Mouse (Mus musculus) heart, embryonic 13.5 days (tissue): Measurements from ENCODE around the gene Mas1. TPM values are rescaled to one million over a fixed set of nuclear protein-coding genes. Genes with fewer than 3 reads are reported as not detected.
A peak's percentile ranks its signal among the peaks of the same experiment; 100 is the strongest.

ENCODE experiments used
- ATAC-seq: fragments of 200-750 bp; cut with Nextera tagmentation; 2 replicates; pipeline ENCODE4 v1.8.0; 2017; ENCODE audit warnings: moderate TSS enrichment; ENCODE audit not compliant: insufficient number of reproducible peaks, low FRiP score, low TSS enrichment; ENCODE audit errors: extremely low read depth
- H3K27ac ChIP-seq: fragments of 300-500 bp; sonication (generic); replicated peaks from 2 replicates; pipeline ENCODE4 v1.5.1; 2015; ENCODE audit warnings: moderate library complexity, mild to moderate bottlenecking, inconsistent platforms
- H3K27me3 ChIP-seq: fragments of 300-500 bp; sonication (generic); replicated peaks from 2 replicates; pipeline ENCODE4 v1.6.1; 2015; ENCODE audit warnings: mild to moderate bottlenecking, inconsistent platforms
- H3K36me3 ChIP-seq: fragments of 300-500 bp; sonication (generic); 2 replicates; pipeline ENCODE4 v1.6.1; 2015; ENCODE audit warnings: mild to moderate bottlenecking, inconsistent platforms
- H3K4me1 ChIP-seq: fragments of 300-500 bp; sonication (generic); 2 replicates; pipeline ENCODE4 v1.6.1; 2015; ENCODE audit warnings: inconsistent platforms
- H3K4me2 ChIP-seq: fragments of 300-500 bp; sonication (generic); 2 replicates; pipeline ENCODE4 v1.6.1; 2015; ENCODE audit warnings: inconsistent platforms, mild to moderate bottlenecking, moderate library complexity
- H3K4me3 ChIP-seq: fragments of 300-500 bp; sonication (generic); 2 replicates; pipeline ENCODE4 v1.5.1; 2015; ENCODE audit warnings: moderate library complexity, mild to moderate bottlenecking, inconsistent platforms
- H3K9ac ChIP-seq: fragments of 300-500 bp; sonication (generic); 2 replicates; pipeline ENCODE4 v1.6.1; 2015; ENCODE audit warnings: inconsistent platforms, mild to moderate bottlenecking, moderate library complexity
- H3K9me3 ChIP-seq: fragments of 300-500 bp; sonication (generic); 2 replicates; pipeline ENCODE4 v1.6.1; 2016; ENCODE audit warnings: inconsistent platforms
- WGBS: fragments of 180-500 bp; shearing (Covaris S2); methylation state at CpG from one replicate; pipeline ENCODE4 v1.1.7; 2015; ENCODE audit warnings: mixed read lengths; 5-methylcytosine and 5-hydroxymethylcytosine counted together
- polyA plus RNA-seq: library from polyadenylated mRNA; unstranded; fragments of >200 nt; fragmentation: Nextera tagmentation; extraction: Ambion mirVana; gene quantifications from 2 replicates; pipeline ENCODE4 v1.2.1, GENCODE M21; 2015

The Mas1 gene
- 0.25 and 0.31 TPM in 2 replicates for polyA plus RNA-seq

DNA sequence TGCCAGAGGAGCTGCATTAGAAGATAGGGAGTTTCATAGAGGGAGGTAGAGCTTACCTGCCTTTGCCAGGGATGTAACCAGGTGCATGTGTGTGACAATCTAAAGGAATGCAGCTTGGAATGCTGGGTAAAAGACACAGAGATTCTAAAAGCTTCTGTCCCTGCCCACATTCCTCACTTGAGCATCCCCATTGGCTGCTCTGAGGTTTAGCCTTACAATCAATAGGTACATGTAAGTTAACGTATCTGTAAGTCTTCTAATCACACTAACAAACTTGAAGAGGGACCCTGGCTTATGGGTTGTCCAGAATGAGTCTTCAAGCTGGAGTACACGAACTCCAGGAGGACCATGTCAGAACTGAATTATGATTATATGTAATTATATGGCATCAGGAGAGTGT, at the start of gene Mas1:
Gene Mas1, minus strand, starts transcription at position 101 of the 400 bp plus-strand sequence.
- Histone ChIP-seq H3K36me3 (no peaks in the 10 kb centered on the region), H3K9me3 (no peaks in the 10 kb centered on the region), H3K4me3 (no peak within 1 kb of the TSS), H3K27me3 (peaks cover 23% of the 10 kb centered on the region), H3K4me2 (0 out of 2 replicates have a peak within 1 kb of the TSS, but pooled peaks have one; percentile 19), H3K9ac (no peak within 1 kb of the TSS), H3K4me1 (peaks cover 23% of the 10 kb centered on the region), H3K27ac (peak within 1 kb of the TSS; percentile 61)
- WGBS, result 34% methylated on average over 2 of the region's 2 CpGs
- no peak for ATAC-seq

DNA sequence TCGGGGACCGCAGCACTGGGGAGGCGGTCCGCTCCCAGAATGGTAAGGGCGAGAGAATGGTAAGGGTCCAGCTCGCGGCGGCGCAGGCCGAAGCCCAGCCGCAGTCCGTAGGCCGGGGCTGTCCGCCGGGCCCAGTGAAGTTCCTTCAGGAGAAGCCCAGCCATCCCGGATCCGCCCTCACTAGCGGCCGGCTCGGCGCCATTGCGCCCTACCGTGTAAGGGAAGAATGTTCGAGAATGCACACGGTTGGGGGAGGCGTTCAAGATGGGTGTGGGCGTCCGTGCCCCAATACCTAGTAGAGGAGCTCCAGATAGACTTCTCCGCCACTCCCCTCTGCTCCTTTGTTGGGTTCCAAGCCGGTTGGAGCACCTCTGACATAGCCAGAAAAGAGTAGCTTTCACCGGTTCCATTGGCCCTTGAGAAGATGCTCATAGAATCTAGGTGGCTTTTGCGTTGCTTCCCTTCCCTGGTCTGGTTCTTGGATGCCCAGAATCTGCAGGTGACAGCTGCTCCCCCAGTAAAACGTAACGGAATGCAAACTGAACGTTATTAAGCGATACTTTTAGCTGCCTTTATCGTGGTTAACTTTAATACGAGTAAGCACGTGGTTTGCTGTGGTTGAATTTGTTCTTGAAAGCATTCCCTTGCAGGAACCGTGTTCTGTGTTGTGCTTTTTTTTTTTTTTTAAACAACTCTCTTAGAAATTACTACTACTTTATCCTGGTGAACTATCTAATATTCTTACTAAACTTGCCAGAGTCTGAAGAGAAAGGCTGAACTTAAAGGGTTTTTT, 48.8 kb upstream of the Mas1 start:
- Histone ChIP-seq H3K9me3 (no peaks in the 10 kb centered on the region), H3K36me3 (peaks cover 64% of the 10 kb centered on the region), H3K27me3 (no peaks in the 10 kb centered on the region), H3K4me2 (peak overlapping the region; percentile 92), H3K4me1 (peaks cover 16% of the 10 kb centered on the region), H3K27ac (peak overlapping the region; percentile 92), H3K9ac (peak overlapping the region; percentile 98), H3K4me3 (peak overlapping the region; percentile 98)
- peak; percentile 52 for ATAC-seq
- WGBS, result under 1% methylated on average over 40 of the region's 40 CpGs

DNA sequence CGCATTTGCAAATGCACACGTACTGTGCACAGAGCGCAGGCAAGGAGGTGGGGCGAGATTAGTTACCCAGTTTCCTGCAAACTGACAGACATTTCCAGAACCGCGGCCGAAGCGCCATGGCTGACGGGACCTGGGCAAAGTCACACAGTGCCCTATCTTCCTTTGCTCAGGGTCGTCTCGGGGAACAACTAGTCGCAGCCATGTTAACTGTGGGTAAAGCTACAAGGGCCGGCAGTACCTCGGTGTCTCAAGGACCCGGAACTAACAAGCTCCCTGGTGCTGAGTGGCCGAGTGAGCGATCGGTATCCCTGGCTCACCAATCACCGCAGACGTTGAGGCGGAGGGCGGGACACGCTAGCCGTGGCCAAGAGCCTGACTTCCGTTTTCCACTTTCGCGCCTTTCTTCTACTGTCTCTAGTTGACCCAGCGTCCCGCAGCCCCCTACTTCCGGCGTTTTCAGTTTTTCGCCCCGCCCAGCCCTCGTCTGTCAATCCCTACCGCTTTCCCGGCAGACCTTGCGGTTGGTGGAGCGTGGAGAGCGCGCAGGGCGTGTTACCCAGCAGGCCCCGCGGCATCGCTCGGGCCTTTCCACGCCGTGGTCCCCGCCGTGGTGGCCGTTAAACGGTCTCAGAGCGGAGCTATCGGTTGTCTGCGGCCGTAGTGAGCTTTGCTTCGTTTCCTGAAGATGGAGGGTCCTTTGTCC, 48.1 kb upstream of the Mas1 start, which contains the start of gene Mrpl18:
Gene Mrpl18, minus strand, starts transcription at position 465 of the 703 bp plus-strand sequence.
- Histone ChIP-seq H3K4me2 (peak within 1 kb of the TSS; percentile 92), H3K36me3 (peaks cover 65% of the 10 kb centered on the region), H3K27me3 (no peaks in the 10 kb centered on the region), H3K4me3 (peak within 1 kb of the TSS; percentile 98), H3K9me3 (no peaks in the 10 kb centered on the region), H3K9ac (peak within 1 kb of the TSS; percentile 98), H3K27ac (peak within 1 kb of the TSS; percentile 92), H3K4me1 (peaks cover 16% of the 10 kb centered on the region)
- WGBS, result under 1% methylated on average over 56 of the region's 56 CpGs
- ATAC-seq, result peak; percentile 97

DNA sequence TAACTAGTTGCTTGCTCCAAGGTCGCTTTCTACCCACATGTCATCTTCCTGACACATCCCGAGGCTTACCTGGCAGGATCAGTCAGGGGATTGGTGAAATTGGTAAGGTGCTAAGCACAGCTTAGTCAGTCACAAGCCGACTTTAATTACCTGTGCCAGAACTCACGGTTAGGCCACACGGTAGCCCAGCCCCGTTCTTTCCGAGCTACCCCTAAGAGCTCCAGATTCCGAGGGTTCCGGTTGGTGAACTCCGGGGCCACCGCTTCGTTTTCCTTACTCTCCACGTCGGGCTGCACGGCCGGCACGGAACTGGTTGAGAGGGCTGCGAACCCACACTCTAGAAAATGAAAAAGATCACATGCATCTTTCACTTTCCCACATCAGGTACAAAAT, 47.5 kb upstream of the Mas1 start, which contains the start of gene Tcp1:
Gene Tcp1, plus strand, starts transcription at position 214 of the 393 bp plus-strand sequence.
- H3K27ac ChIP-seq, result peak within 1 kb of the TSS; percentile 92
- under 1% methylated on average over 18 of the region's 18 CpGs for WGBS
- no peak for ATAC-seq
- peaks cover 65% of the 10 kb centered on the region for H3K36me3 ChIP-seq
- H3K4me2 ChIP-seq, result peak within 1 kb of the TSS; percentile 92
- peak within 1 kb of the TSS; percentile 98 for H3K4me3 ChIP-seq
- peaks cover 16% of the 10 kb centered on the region for H3K4me1 ChIP-seq
- peak within 1 kb of the TSS; percentile 98 for H3K9ac ChIP-seq
- no peaks in the 10 kb centered on the region for H3K27me3 ChIP-seq
- H3K9me3 ChIP-seq, result no peaks in the 10 kb centered on the region

DNA sequence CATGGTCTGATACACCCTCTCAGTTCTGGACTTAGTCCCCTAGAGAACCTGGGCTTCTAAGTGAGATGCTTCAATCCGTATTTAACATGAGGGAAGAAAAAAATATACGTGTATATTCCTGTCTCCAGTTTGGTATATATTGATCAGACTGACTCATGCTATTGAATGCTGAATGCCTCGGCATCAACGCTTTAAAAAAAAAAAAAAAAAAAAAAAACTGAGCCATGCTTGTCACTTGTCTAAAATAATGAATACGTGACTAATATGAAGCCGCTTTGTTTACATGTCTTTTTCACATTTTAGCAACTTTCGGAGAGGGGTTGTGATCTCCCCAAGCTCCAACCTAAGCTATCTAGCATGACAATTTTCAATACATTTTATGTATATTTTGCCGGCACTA, 42.4 kb upstream of the Mas1 start:
- no peaks in the 10 kb centered on the region for H3K9me3 ChIP-seq
- no peak for ATAC-seq
- H3K27me3 ChIP-seq, result no peaks in the 10 kb centered on the region
- WGBS, result 83% methylated on average over 8 of the region's 8 CpGs
- H3K36me3 ChIP-seq, result peaks cover 69% of the 10 kb centered on the region
- peaks cover 7% of the 10 kb centered on the region for H3K4me1 ChIP-seq
- H3K4me3 ChIP-seq, result no peak overlapping the region
- H3K27ac ChIP-seq, result no peak overlapping the region
- H3K9ac ChIP-seq, result no peak overlapping the region
- no peak overlapping the region for H3K4me2 ChIP-seq

DNA sequence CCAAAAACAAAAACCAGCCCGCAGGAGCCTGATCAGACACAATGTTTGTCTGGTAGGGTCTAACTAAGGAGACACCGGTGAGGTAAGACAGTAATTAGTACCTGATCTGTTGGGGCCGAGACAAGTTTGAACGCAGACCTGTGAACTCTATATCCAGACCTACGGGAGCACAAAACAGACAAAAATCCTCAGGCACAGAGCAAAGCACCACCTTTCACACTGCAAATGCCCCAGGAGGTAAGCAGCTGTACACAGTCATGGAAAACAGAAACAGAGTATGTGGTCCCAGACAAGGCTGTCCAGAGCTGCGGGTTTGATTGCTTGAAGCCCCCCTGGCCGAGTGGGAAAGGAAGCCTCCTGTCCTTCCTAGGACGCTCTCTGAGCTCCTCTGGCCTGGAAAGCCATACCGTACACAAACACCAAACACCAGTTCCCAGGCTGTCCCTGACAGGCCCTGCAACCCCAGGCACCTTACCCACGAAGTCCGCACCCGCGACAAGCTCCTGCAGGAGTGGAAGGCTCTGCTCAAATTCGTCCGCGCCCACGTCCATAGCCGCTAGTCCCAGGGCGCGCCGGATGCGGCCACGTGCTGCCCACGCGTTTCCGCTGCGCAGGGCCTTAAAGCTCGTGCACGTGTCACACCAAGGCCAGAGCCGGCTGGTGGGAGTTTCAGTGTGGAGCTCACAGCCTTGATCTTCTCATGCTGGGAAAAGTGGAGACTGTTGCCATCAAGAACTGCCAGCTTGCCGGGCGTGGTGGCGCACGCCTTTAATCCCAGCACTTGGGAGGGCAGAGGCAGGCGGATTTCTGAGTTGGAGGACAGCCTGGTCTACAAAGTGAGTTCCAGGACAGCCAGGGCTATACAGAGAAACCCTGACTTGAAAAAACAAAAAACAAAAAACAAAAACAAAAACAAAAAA, 41.7 kb upstream of the Mas1 start, which contains the start of gene Pnldc1:
Gene Pnldc1, minus strand, starts transcription at position 870 of the 920 bp plus-strand sequence.
- ATAC-seq, result no peak; the same call in 1 of the 2 replicates
- 67% methylated on average over 35 of the region's 35 CpGs for WGBS
- H3K9me3 ChIP-seq, result no peaks in the 10 kb centered on the region

DNA sequence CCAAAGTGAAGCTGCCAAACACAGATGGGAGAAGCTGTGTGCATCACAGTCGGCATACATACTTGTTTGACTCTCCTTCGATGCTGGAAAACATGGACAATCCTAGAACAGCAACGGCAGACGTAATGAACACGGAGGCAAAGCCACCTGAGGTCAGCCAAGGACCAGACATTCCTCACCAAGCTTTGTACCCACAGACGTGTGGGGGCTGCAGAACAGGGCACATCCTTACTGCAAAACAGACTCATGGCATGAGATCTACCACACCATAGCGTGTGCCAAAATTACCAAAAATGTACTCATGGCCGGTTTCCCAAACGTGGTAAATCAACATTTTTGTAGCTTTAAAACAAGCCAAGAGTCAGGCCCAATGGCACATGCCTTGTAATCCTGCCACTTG, 38.5 kb upstream of the Mas1 start:
- H3K4me2 ChIP-seq, result no peak overlapping the region
- H3K27me3 ChIP-seq, result no peaks in the 10 kb centered on the region
- WGBS, result 86% methylated on average over 9 of the region's 9 CpGs
- no peaks in the 10 kb centered on the region for H3K4me1 ChIP-seq
- no peak overlapping the region for H3K4me3 ChIP-seq
- H3K9me3 ChIP-seq, result no peaks in the 10 kb centered on the region
- ATAC-seq, result no peak
- H3K27ac ChIP-seq, result no peak overlapping the region
- H3K36me3 ChIP-seq, result peaks cover 64% of the 10 kb centered on the region
- H3K9ac ChIP-seq, result no peak overlapping the region

More for the DNA sequence above, 41.7 kb upstream of the Mas1 start, which contains the start of gene Pnldc1:
- no peak within 1 kb of the TSS for H3K9ac ChIP-seq
- H3K4me1 ChIP-seq, result peaks cover under 1% of the 10 kb centered on the region
- no peak within 1 kb of the TSS for H3K4me3 ChIP-seq
- peaks cover 74% of the 10 kb centered on the region for H3K36me3 ChIP-seq
- no peaks in the 10 kb centered on the region for H3K27me3 ChIP-seq
- H3K4me2 ChIP-seq, result no peak within 1 kb of the TSS
- H3K27ac ChIP-seq, result no peak within 1 kb of the TSS

DNA sequence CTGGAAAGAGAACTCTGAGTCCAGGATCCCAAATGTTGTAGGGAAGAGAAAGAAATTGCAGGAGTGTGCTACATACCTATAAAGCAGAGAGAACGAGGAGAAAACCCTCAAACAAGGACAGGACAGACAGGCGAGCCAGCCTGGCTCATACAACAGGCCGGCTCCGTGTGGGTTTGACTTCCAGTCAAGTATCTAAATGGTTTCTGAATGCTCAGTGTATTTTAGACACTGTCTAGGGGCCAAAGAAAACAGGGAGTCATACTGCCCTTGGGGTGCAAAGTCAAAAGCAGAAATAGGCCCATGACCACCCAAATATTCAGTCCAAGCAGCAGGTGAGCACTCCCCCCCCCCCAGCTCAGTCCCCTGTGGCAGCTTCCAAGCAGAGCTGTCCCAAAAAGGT, 37.9 kb upstream of the Mas1 start:
- no peak overlapping the region for H3K27ac ChIP-seq
- no peaks in the 10 kb centered on the region for H3K27me3 ChIP-seq
- WGBS, result 84% methylated on average over 4 of the region's 4 CpGs
- H3K9me3 ChIP-seq, result no peaks in the 10 kb centered on the region
- no peak overlapping the region for H3K4me3 ChIP-seq
- H3K9ac ChIP-seq, result no peak overlapping the region
- H3K4me1 ChIP-seq, result no peaks in the 10 kb centered on the region
- H3K36me3 ChIP-seq, result peaks cover 64% of the 10 kb centered on the region
- ATAC-seq, result no peak
- H3K4me2 ChIP-seq, result no peak overlapping the region

DNA sequence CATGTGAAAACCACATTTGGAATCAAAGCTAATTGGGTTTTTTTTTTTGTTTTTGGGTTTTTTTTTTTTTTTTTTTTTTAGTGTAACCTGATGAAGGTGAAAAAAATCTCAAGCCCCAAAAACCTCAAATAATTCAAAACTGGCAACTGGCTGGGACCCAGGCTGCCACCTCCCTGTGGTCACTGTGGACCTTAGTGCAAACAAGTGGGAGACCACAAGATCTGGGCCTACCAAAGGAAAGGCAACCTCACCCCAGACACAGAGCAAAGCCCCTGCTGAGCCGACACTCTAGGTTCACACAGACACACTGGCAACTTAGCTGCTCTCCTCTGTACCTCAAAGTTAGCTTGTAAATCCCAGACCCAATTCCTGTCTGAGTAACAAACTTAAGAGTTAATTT, 36.4 kb upstream of the Mas1 start:
- H3K4me2 ChIP-seq, result no peak overlapping the region
- no peak overlapping the region for H3K4me3 ChIP-seq
- H3K4me1 ChIP-seq, result no peaks in the 10 kb centered on the region
- H3K36me3 ChIP-seq, result peaks cover 61% of the 10 kb centered on the region
- WGBS, result 79% methylated on average over 1 of the region's 1 CpGs
- no peaks in the 10 kb centered on the region for H3K27me3 ChIP-seq
- ATAC-seq, result no peak
- H3K27ac ChIP-seq, result no peak overlapping the region
- no peak overlapping the region for H3K9ac ChIP-seq
- H3K9me3 ChIP-seq, result no peaks in the 10 kb centered on the region

DNA sequence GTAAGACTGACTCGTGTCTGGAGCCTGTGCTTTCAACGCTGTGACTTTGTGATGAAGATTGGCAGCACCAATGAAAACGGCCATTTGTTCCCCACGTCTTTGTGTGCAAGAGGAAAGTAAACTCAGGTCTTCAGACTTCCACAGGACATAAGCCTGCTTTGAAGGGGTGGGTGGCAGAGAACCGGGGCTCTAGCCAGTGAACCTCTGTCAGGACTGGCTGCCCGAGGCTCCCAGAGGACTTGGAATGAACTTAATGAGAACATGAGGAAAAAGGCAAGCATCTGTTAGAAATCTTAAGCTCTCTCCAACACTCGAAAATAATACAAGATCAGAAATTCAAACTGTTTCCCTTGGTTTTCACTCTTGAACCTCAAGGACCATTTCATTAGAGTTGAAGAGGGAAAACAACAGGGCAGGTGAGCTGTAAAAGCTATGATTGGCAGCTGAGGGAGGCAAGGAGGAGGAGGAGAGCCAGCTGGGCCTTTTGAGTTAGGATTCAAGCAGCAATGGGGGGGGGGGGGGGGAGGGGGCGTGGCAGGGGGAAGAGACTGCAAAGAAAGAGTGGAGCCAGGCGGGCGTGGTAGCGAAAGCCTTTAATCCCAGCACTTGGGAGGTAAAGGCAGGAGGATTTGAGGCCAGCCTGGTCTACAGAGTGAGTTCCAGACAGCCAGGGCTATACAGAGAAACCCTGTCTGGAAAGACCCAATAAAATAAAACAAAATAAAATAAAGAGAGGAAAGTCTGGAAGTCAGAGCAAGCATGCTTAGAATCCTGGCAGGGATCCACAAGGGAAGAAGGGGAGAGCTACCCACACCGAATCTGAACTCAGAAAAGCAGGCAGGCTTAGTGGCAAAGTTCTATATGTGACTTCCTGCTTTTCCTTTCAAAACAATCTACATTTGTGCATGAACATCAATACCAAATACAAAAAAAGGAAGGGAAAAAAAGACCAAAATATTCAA, 35.7 kb upstream of the Mas1 start:
- Histone ChIP-seq H3K36me3 (peaks cover 63% of the 10 kb centered on the region), H3K4me2 (no peak overlapping the region), H3K27ac (no peak overlapping the region), H3K9me3 (no peaks in the 10 kb centered on the region), H3K4me3 (no peak overlapping the region), H3K9ac (no peak overlapping the region), H3K4me1 (no peaks in the 10 kb centered on the region), H3K27me3 (no peaks in the 10 kb centered on the region)
- ATAC-seq, result no peak
- WGBS, result 59% methylated on average over 11 of the region's 12 CpGs
